Mouse (Mus musculus) forebrain, embryonic 14.5 days (tissue): ENCODE results near the gene Tmigd1. TPM values are rescaled to one million over a fixed set of nuclear protein-coding genes. Genes with fewer than 3 reads are reported as not detected.

Experiments
- ATAC-seq: fragments of 200-750 bp; cut with Nextera tagmentation; 2 replicates; pipeline ENCODE4 v1.8.0; 2017; ENCODE audit warnings: mild to moderate bottlenecking, moderate library complexity
- DNase-seq: peaks from one replicate; pipeline ENCODE4 v3.0.0-alpha.2; 2015; ENCODE audit warnings: low spot score
- H3K27ac ChIP-seq: fragments of 300-500 bp; sonication (generic); 2 replicates; pipeline ENCODE4 v1.5.1; 2014; ENCODE audit warnings: low read depth, mild to moderate bottlenecking, control low read depth, low read length, moderate library complexity
- H3K27me3 ChIP-seq: fragments of 300-500 bp; sonication (generic); replicated peaks from 2 replicates; pipeline ENCODE4 v1.6.1; 2014; ENCODE audit warnings: low read length, control low read depth, mixed read lengths; ENCODE audit not compliant: control insufficient read depth, insufficient read depth
- H3K36me3 ChIP-seq: fragments of 300-500 bp; sonication (generic); 2 replicates; pipeline ENCODE4 v1.6.1; 2014; ENCODE audit warnings: low read length, control low read depth; ENCODE audit not compliant: control insufficient read depth, insufficient read depth
- H3K4me1 ChIP-seq: fragments of 300-500 bp; sonication (generic); 2 replicates; pipeline ENCODE4 v1.6.1; 2014; ENCODE audit warnings: antibody characterized with exemption, low read length, control low read depth; ENCODE audit not compliant: control insufficient read depth, insufficient read depth
- H3K4me2 ChIP-seq: fragments of 300-500 bp; sonication (generic); 2 replicates; pipeline ENCODE4 v1.6.1; 2014; ENCODE audit warnings: mild to moderate bottlenecking, control low read depth, low read length
- H3K4me3 ChIP-seq: fragments of 300-500 bp; sonication (generic); 2 replicates; pipeline ENCODE4 v1.5.1; 2014; ENCODE audit warnings: low read depth, low read length, control low read depth
- H3K9ac ChIP-seq: fragments of 300-500 bp; sonication (generic); 2 replicates; pipeline ENCODE4 v1.6.1; 2014; ENCODE audit warnings: mild to moderate bottlenecking, low read length, control low read depth, moderate library complexity
- H3K9me3 ChIP-seq: fragments of 300-500 bp; sonication (generic); replicated peaks from 2 replicates; pipeline ENCODE4 v1.6.1; 2016; ENCODE audit warnings: low read length, control low read depth, mixed read lengths; ENCODE audit not compliant: control insufficient read depth
- WGBS: fragments of 180-500 bp; shearing (Covaris S2); extraction: QIAGEN DNeasy Blood & Tissue Kit; methylation state at CpG from one replicate; pipeline ENCODE4 v1.1.7; 2014; 5-methylcytosine and 5-hydroxymethylcytosine counted together
- polyA plus RNA-seq: library from polyadenylated mRNA; unstranded; fragments of >200 nt; fragmentation: Nextera tagmentation; extraction: Ambion mirVana; gene quantifications from 2 replicates; pipeline ENCODE4 v1.2.1, GENCODE M21; 2014

The Tmigd1 gene
- polyA plus RNA-seq, 1 experiment from 2014 or later: not detected

GRCm38 (mm10) chr11:76936578-76936977 lies 34.6 kb downstream of the Tmigd1 start:
- DNase-seq (no peak), ATAC-seq (no peak)
- no peak overlapping the region for H3K4me3 ChIP-seq
- H3K9ac ChIP-seq: no peak overlapping the region
- no peaks in the 10 kb centered on the region for H3K36me3 ChIP-seq
- H3K27ac ChIP-seq: no peak overlapping the region
- no peaks in the 10 kb centered on the region for H3K9me3 ChIP-seq
- no peaks in the 10 kb centered on the region for H3K27me3 ChIP-seq
- H3K4me2 ChIP-seq: no peak overlapping the region
- no peaks in the 10 kb centered on the region for H3K4me1 ChIP-seq
- 77% methylated on average over 5 of the region's 5 CpGs for WGBS

DNA sequence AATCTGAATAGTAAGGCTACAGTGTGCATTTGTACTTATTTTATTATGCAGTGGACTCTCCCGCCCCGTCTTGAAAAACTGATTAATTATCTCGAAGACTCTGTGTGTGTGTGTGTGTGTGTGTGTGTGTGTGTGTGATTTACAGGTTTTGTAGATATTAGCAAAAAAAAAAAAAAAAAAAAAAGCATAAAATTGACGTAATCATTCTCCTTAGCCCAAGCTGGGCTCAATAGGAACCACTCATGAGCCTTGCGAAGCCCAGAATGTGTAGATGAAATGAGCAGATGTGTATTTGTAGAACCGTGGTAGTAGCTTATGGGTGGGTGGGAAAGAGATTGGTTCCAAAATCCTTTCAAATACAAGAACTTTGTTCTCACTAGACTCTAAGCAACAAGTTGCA lies 42.9 kb downstream of the Tmigd1 start:
- no peaks in the 10 kb centered on the region for H3K9me3 ChIP-seq
- peaks cover 10% of the 10 kb centered on the region for H3K4me1 ChIP-seq
- DNase-seq: no peak
- H3K4me2 ChIP-seq: peak overlapping the region; percentile 85
- no peak for ATAC-seq
- H3K36me3 ChIP-seq: 0 out of 2 replicates have a peak, but pooled peaks cover 5% of the 10 kb centered on the region
- H3K9ac ChIP-seq: peak overlapping the region; percentile 89; the same call in 1 of the 2 replicates
- no peaks in the 10 kb centered on the region for H3K27me3 ChIP-seq
- WGBS: 70% methylated on average over 6 of the region's 6 CpGs
- H3K4me3 ChIP-seq: peak overlapping the region; percentile 73
- peak overlapping the region; percentile 79; the same call in 1 of the 2 replicates for H3K27ac ChIP-seq

GRCm38 (mm10) chr11:76945386-76946202 lies 43.6 kb downstream of the Tmigd1 start:
- H3K36me3 ChIP-seq: peaks cover 10% of the 10 kb centered on the region; the same call in 1 of the 2 replicates
- H3K4me3 ChIP-seq: peak overlapping the region; percentile 73
- peak overlapping the region; percentile 89 for H3K9ac ChIP-seq
- H3K27me3 ChIP-seq: no peaks in the 10 kb centered on the region
- H3K27ac ChIP-seq: peak overlapping the region; percentile 79
- DNase-seq (peak; percentile 89), ATAC-seq (peak; percentile 96)
- peaks cover 10% of the 10 kb centered on the region for H3K4me1 ChIP-seq
- WGBS: under 1% methylated on average over 57 of the region's 58 CpGs
- no peaks in the 10 kb centered on the region for H3K9me3 ChIP-seq
- peak overlapping the region; percentile 85 for H3K4me2 ChIP-seq

- Histone ChIP-seq H3K27ac (no peak overlapping the region; the same call in 1 of the 2 replicates), H3K4me2 (peak overlapping the region; percentile 85), H3K9ac (peak overlapping the region; percentile 89), H3K27me3 (no peaks in the 10 kb centered on the region), H3K9me3 (no peaks in the 10 kb centered on the region), H3K4me1 (peaks cover 10% of the 10 kb centered on the region), H3K36me3 (peaks cover 15% of the 10 kb centered on the region), H3K4me3 (peak overlapping the region; percentile 73)
- 3% methylated on average over 8 of the region's 8 CpGs for WGBS
- ATAC-seq (no peak), DNase-seq (no peak)
These were observed 44.2 kb downstream of the Tmigd1 start for GRCm38 (mm10) chr11:76946203-76946585.

- Histone ChIP-seq H3K9me3 (no peaks in the 10 kb centered on the region), H3K27me3 (no peaks in the 10 kb centered on the region), H3K36me3 (peaks cover 70% of the 10 kb centered on the region), H3K27ac (no peak overlapping the region), H3K4me3 (no peak overlapping the region), H3K4me2 (no peak overlapping the region), H3K9ac (no peak overlapping the region), H3K4me1 (no peaks in the 10 kb centered on the region)
- ATAC-seq (no peak), DNase-seq (no peak)
- WGBS: 85% methylated on average over 2 of the region's 2 CpGs
These were observed 51.6 kb downstream of the Tmigd1 start for GRCm38 (mm10) chr11:76953536-76953935.

DNA sequence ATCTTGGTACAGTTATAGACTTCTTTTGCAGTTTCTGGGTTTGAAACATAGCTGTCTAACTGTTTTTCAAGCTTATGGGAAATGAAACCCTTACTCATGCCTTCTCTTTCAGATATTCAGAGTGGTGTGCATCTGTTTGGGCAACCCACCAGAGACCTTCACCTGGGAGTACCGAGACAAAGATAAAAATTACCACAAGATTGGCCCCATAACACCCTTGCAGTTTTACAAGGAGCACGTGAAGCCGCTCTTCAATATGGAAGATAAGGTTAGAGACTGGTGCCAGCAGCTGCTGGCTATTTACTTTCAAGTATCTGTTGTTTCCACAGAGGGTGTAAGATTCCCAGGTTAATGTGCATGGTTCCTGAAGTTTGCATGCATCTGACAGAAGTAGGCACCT lies 63.7 kb downstream of the Tmigd1 start:
- Histone ChIP-seq H3K9ac (no peak overlapping the region), H3K27ac (no peak overlapping the region), H3K9me3 (no peaks in the 10 kb centered on the region), H3K36me3 (peaks cover 79% of the 10 kb centered on the region), H3K4me1 (no peaks in the 10 kb centered on the region), H3K27me3 (no peaks in the 10 kb centered on the region), H3K4me2 (no peak overlapping the region), H3K4me3 (no peak overlapping the region)
- ATAC-seq: no peak
- 97% methylated on average over 3 of the region's 3 CpGs for WGBS
- DNase-seq: no peak

Other genes with a start within 250 kb of the Tmigd1 start
- 0.47 and 0.48 TPM in 2 replicates for gene Bhlha9, start 229.7 kb upstream of the Tmigd1 start, polyA plus RNA-seq
- gene Trarg1, start 222.4 kb upstream of the Tmigd1 start, polyA plus RNA-seq: 0.23 and 0.31 TPM in 2 replicates
- 39.4 and 41.5 TPM in 2 replicates for gene Gosr1, start 138.6 kb upstream of the Tmigd1 start, polyA plus RNA-seq
- gene Cpd, start 55.1 kb upstream of the Tmigd1 start, polyA plus RNA-seq: 8.0 and 9.8 TPM in 2 replicates
- 110 and 119 TPM in 2 replicates for gene Blmh, start 22.6 kb downstream of the Tmigd1 start, polyA plus RNA-seq
- gene Slc6a4, start 96.4 kb downstream of the Tmigd1 start, polyA plus RNA-seq: 0.10 and 0.46 TPM in 2 replicates
- 38.7 and 51.0 TPM in 2 replicates for gene Nsrp1, start 176.3 kb downstream of the Tmigd1 start, polyA plus RNA-seq